Mouse (Mus musculus): ENCODE results near the gene Car4. TPM values are rescaled to one million over a fixed set of nuclear protein-coding genes. Genes with fewer than 3 reads are reported as not detected.
A peak's percentile ranks its signal among the peaks of the same experiment; 100 is the strongest.

The Car4 gene
- polyA plus RNA-seq (2015; fragmentation: Nextera tagmentation; extraction: Ambion mirVana): 5.1 and 5.2 TPM in 2 replicates

DNA sequence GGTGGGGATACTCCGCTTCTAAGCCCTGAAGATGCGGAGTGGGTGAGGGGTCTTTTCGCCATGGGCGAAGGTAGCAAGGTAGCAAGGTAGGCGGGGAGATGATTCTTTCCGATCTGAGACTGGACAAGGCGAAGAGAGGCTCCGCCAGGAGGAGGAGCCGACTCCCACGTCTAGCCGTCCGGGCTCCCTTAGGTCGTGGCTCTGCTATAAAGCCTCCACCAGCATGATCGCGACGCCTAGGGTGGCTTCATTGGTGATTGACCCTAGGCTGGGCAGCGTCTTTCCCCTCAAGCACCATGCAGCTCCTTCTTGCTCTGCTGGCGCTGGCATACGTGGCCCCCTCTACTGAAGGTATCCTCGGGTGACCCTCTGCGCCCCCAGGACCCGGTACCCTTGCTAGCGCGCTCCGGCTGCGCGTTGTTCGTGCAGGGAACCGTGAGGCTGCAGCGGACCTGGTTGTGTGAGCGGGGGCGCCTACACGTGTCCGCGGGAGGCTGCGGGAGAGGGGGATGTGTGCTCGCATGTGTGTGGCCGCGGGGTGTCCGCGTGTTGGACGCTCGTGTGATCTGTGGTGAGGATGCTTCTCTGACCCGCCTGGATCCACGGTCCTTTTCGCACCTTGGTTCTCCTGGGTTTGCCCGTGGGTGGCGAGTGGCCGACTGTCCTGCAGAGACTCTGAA is at the start of gene Car4:
TSS of gene Car4 (plus strand) at position 196 of the 680 bp plus-strand sequence.
- Histone ChIP-seq H3K4me2 (peak within 1 kb of the TSS; percentile 64), H3K27ac (no peak within 1 kb of the TSS), H3K9me3 (no peaks in the 10 kb centered on the region), H3K9ac (peak within 1 kb of the TSS; percentile 62), H3K27me3 (peaks cover 61% of the 10 kb centered on the region), H3K4me3 (peak within 1 kb of the TSS; percentile 39), H3K4me1 (replicated peaks) (peaks cover 26% of the 10 kb centered on the region), H3K36me3 (no peaks in the 10 kb centered on the region)
- ATAC-seq (ENCODE audit: low FRiP score): no peak; the same call in 1 of the 2 replicates
- WGBS: 2% methylated on average over 49 of the region's 49 CpGs

DNA sequence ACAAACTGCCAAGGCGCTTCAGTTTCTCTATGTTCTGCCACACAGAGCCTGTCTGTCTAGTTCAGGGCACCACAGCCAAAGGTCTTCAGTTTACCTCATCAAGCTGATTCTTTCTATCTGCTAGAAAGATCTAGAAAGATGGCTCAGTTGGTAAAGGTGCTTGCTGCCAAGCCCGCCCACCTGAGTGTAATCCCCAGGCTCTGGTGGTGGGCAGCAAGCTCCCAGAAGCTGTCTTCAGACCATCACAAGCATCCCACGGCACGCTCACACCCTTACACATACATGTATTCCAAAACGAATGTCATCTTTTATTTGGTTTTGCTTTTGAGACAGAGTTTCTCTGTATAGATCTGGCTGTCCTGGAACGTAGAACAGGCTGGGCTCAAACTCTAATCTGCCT is 49.1 kb upstream of the Car4 start:
- no peak for ATAC-seq (ENCODE audit: low FRiP score)
- WGBS: 95% methylated on average over 6 of the region's 6 CpGs
- H3K9ac ChIP-seq: no peak overlapping the region

DNA sequence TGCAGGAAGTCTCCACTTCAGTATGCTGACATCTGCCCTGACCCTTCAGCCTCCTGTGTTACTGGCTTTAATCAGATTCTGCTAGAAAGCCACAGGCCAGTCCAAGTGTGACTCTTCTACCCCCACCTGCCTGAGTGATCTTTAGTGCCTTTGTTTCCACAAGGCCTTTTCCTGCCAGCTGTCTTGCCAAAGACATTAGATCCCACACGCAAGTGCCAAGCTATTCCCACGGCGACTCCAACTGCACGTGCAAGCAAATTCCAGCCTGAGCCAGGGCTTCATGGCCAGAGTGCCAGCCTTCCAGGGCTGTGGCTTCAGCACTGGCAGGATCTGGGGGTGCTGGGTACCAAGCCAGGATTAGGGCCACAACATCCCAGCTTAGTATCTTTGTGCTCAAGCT is 47.2 kb upstream of the Car4 start:
- ATAC-seq (ENCODE audit: low FRiP score): no peak
- Histone ChIP-seq H3K27me3 (no peaks in the 10 kb centered on the region), H3K36me3 (peaks cover 84% of the 10 kb centered on the region), H3K4me3 (no peak overlapping the region), H3K9ac (no peak overlapping the region), H3K4me1 (replicated peaks) (peaks cover 18% of the 10 kb centered on the region), H3K27ac (no peak overlapping the region), H3K9me3 (no peaks in the 10 kb centered on the region), H3K4me2 (no peak overlapping the region)
- WGBS: 84% methylated on average over 4 of the region's 4 CpGs

More for the DNA sequence above, 49.1 kb upstream of the Car4 start:
- Histone ChIP-seq H3K4me3 (no peak overlapping the region), H3K4me2 (no peak overlapping the region), H3K36me3 (peaks cover 94% of the 10 kb centered on the region), H3K27ac (no peak overlapping the region), H3K27me3 (no peaks in the 10 kb centered on the region), H3K9me3 (no peaks in the 10 kb centered on the region), H3K4me1 (replicated peaks) (no peaks in the 10 kb centered on the region)

DNA sequence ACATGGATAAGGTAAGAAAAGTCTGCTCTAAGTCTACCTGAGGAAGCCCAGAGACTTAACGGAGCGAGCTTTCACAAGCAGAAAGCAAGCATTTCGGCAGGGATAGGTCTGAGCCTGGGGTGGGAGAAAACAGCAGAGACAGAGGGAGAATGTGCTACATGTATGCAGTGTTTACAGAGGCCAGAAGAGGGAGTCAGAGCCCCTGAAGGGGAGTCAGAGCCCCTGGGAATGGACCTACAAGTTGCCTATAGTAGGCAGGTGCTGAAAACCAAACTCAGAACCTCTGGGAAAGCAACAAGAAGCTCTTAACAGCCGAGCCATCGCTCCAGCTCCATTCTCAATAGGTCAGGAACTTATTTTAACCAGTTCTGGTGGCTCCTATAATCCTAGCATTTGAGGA is 42.9 kb upstream of the Car4 start:
- no peak overlapping the region for H3K4me3 ChIP-seq
- H3K27me3 ChIP-seq: no peaks in the 10 kb centered on the region
- H3K4me2 ChIP-seq: no peak overlapping the region
- WGBS: 80% methylated on average over 5 of the region's 5 CpGs
- H3K4me1 ChIP-seq (replicated peaks): peaks cover 32% of the 10 kb centered on the region
- ATAC-seq (ENCODE audit: low FRiP score): no peak
- H3K36me3 ChIP-seq: peaks cover 41% of the 10 kb centered on the region
- H3K27ac ChIP-seq: no peak overlapping the region
- no peaks in the 10 kb centered on the region for H3K9me3 ChIP-seq
- no peak overlapping the region for H3K9ac ChIP-seq

DNA sequence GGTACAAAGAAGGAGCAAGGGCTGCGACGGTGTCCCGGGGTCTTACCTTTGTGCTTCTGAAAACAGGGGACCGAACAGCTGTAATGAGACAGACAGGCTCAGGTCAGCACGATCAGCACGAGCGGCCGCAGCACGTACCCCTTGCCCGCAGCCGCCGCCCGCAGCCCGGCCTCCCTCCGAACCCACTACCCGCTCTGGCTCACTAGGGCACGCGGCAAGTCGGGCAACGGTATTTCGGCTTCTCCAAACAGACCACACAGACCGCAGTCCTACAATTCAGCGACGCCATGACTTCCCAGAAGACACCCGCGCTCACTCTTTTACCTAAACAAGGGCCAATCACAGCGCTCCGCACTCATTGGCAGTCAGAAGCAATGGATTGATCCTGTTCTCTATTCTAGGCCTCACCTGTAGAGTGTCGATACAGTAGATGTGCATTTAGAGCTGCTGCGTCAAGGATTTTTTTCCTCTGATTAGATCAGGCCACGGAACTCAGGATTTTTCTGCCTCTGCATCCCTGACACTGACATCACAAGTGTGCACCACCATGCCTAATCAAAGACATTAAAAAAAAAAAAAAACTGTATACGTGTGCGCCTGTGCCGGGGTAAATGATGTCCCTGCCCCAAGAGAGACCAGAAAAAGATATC is 41.4 kb upstream of the Car4 start, which contains the start of gene Znhit3:
TSS of gene Znhit3 (minus strand) at position 314 of the 650 bp plus-strand sequence.
- peak within 1 kb of the TSS; percentile 85 for H3K9ac ChIP-seq
- 3% methylated on average over 34 of the region's 34 CpGs for WGBS
- peaks cover 32% of the 10 kb centered on the region for H3K4me1 ChIP-seq (replicated peaks)
- peak within 1 kb of the TSS; percentile 49 for H3K27ac ChIP-seq
- H3K9me3 ChIP-seq: no peaks in the 10 kb centered on the region
- peak within 1 kb of the TSS; percentile 79 for H3K4me3 ChIP-seq
- no peaks in the 10 kb centered on the region for H3K27me3 ChIP-seq
- peaks cover 28% of the 10 kb centered on the region for H3K36me3 ChIP-seq
- peak within 1 kb of the TSS; percentile 83 for H3K4me2 ChIP-seq
- peak; percentile 90 for ATAC-seq (ENCODE audit: low FRiP score)

DNA sequence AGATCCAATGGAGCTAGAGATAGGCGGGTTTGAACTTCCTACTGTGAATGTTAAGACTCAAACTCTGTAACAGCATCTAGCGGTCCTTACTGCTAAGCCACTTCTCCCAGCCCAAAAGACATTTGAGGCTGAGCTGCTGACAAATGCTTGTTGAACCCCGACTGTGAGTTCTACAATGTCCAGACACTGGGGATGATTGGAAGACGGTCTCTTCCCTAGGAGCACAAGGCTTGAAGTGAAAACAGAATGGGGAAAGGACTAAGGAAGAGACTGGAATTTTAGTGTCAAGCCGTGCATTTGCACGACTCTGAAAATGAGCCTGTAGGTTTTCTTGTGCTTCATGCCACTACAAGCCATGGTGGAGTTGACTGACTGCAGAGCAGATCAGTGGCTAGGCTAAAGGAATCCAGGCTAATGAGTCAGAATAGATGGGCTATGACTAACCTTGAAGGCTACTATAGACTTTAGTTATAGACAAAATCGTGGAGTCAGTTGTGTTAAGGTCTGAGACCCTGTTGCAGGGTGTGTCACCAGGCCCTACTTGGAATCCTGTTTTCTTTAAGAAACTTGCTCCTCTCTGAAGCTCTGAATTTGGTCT is 40.8 kb upstream of the Car4 start:
- no peaks in the 10 kb centered on the region for H3K27me3 ChIP-seq

DNA sequence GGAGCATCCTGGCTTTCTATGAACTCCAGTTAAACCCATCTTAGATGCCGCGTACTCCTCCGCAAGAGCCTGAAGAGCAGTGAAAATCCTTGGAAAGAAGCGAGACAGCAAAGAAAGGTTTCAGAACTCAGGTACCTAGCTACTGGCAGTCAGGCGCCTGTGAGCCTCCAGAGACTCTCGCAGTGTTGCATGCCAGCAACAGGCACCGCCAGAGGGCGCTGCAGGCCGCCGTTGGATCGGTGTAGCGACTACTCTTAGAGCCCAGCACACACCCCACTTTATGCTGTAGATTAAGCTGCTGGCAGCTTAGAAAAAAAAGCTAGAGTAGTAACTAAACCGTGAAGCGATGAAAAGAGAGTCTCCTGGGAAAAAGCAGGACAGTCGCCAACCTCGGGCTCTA is 39.2 kb upstream of the Car4 start:
- H3K4me1 ChIP-seq (replicated peaks): peaks cover 32% of the 10 kb centered on the region
- 4% methylated on average over 16 of the region's 16 CpGs for WGBS
- H3K9ac ChIP-seq: 0 out of 2 replicates have a peak overlapping the region, but pooled peaks have one; percentile 13
- peak; percentile 67; the same call in 1 of the 2 replicates for ATAC-seq (ENCODE audit: low FRiP score)
- H3K4me3 ChIP-seq: no peak overlapping the region
- H3K4me2 ChIP-seq: peak overlapping the region; percentile 39
- H3K27ac ChIP-seq: no peak overlapping the region
- no peaks in the 10 kb centered on the region for H3K9me3 ChIP-seq
- H3K27me3 ChIP-seq: no peaks in the 10 kb centered on the region
- peaks cover 10% of the 10 kb centered on the region for H3K36me3 ChIP-seq

More for the DNA sequence above, 40.8 kb upstream of the Car4 start:
- ATAC-seq (ENCODE audit: low FRiP score): no peak
- H3K9me3 ChIP-seq: no peaks in the 10 kb centered on the region
- H3K4me1 ChIP-seq (replicated peaks): peaks cover 32% of the 10 kb centered on the region
- H3K4me3 ChIP-seq: peak overlapping the region; percentile 79
- H3K4me2 ChIP-seq: peak overlapping the region; percentile 46
- peaks cover 24% of the 10 kb centered on the region for H3K36me3 ChIP-seq
- 64% methylated on average over 7 of the region's 7 CpGs for WGBS
- H3K9ac ChIP-seq: peak overlapping the region; percentile 85
- H3K27ac ChIP-seq: 0 out of 2 replicates have a peak overlapping the region, but pooled peaks have one; percentile 8

DNA sequence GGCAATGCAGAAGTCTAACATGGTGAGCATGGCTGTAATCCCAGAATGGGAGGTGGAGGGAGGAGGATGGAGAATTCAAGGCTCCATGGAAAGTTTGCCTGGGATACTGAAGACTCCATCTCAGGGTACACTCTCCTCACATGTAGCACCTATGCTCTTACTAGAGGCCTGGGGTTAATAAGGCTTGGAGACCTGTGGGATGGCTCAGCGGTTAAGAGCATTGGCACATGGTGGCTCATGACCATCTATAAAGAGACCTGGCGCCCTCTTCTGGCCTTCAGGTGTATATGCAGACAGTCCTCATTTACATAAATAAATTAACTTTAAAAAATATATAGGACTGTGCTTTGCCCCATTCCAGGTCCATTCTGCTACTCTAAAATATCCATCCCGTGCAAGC is 38.3 kb upstream of the Car4 start:
- no peak overlapping the region for H3K27ac ChIP-seq
- no peaks in the 10 kb centered on the region for H3K27me3 ChIP-seq
- H3K9me3 ChIP-seq: no peaks in the 10 kb centered on the region
- H3K36me3 ChIP-seq: peaks cover 1% of the 10 kb centered on the region
- H3K4me2 ChIP-seq: no peak overlapping the region
- no peak overlapping the region for H3K9ac ChIP-seq
- H3K4me3 ChIP-seq: no peak overlapping the region
- 38% methylated on average over 3 of the region's 3 CpGs for WGBS
- no peak for ATAC-seq (ENCODE audit: low FRiP score)
- peaks cover 26% of the 10 kb centered on the region for H3K4me1 ChIP-seq (replicated peaks)

DNA sequence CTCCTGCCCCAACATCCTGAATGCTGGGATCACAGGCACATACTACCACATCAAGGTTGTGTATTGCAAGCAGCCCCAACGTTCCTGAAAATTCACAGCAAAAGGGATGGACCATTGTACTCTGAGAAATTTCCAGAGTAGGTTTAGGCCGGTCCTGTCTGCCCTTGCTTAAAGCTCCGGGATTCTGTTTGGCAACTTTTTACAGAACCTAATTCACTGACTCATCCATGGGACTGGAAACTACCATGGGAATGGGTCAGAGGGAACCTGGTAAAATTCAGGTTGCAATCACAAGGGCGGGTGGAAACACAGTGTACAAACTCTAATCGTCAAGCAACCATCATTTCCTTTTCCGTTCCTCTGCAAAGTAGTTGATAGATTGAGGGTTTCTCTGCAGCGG is 37.6 kb upstream of the Car4 start:
- no peaks in the 10 kb centered on the region for H3K36me3 ChIP-seq
- H3K4me2 ChIP-seq: no peak overlapping the region
- H3K4me3 ChIP-seq: no peak overlapping the region
- no peak overlapping the region for H3K27ac ChIP-seq
- WGBS: 80% methylated on average over 7 of the region's 7 CpGs
- peaks cover 19% of the 10 kb centered on the region for H3K4me1 ChIP-seq (replicated peaks)
- H3K9ac ChIP-seq: 0 out of 2 replicates have a peak overlapping the region, but pooled peaks have one; percentile 19
- H3K9me3 ChIP-seq: no peaks in the 10 kb centered on the region
- ATAC-seq (ENCODE audit: low FRiP score): no peak
- no peaks in the 10 kb centered on the region for H3K27me3 ChIP-seq

DNA sequence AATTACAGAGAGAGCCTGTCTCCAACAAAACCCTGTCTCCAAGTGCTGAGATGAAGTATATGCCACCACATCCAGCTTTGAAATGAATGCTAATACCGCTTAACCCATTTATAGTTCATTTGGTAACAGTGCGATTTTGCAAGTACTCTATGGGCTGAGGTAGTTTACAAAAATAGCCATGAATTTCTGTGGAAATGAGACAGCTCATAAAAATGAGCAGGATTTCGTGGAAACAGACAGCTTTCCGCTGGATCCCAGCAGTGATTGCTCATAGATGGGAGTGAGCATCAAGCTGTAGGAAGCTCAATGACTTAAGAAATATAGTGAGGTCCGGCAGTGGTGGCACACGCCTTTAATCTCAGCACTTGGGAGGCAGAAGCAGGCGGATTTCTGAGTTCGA is 36.6 kb upstream of the Car4 start:
- no peak for ATAC-seq (ENCODE audit: low FRiP score)
- 87% methylated on average over 8 of the region's 8 CpGs for WGBS
- no peaks in the 10 kb centered on the region for H3K27me3 ChIP-seq
- no peak overlapping the region for H3K27ac ChIP-seq
- H3K9me3 ChIP-seq: no peaks in the 10 kb centered on the region
- H3K4me1 ChIP-seq (replicated peaks): peaks cover 11% of the 10 kb centered on the region
- H3K36me3 ChIP-seq: no peaks in the 10 kb centered on the region
- H3K9ac ChIP-seq: peak overlapping the region; percentile 19; the same call in 1 of the 2 replicates
- H3K4me3 ChIP-seq: no peak overlapping the region
- no peak overlapping the region for H3K4me2 ChIP-seq

DNA sequence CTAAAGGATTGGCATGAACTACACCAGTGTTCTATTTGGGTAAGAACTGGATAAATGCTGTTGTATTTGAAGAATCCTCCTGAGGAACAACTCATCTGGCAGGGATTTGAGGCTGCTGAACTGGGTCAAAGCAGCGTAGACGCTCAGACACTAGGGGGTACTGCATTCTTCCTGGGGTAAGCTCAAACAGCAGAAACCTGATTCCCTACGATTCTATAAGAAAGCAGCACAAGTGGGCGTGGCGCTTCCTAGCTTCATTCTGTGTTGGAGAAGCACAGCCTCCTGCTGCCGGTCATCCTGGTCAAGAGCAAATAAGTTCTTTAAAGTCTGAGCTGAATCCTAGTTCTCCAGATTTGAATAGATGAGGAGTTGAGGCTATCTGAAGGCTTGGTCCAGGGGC is 25.3 kb upstream of the Car4 start:
- H3K4me2 ChIP-seq: no peak overlapping the region
- no peaks in the 10 kb centered on the region for H3K36me3 ChIP-seq
- H3K4me1 ChIP-seq (replicated peaks): no peaks in the 10 kb centered on the region
- H3K9me3 ChIP-seq: no peaks in the 10 kb centered on the region
- no peak overlapping the region for H3K9ac ChIP-seq
- H3K27ac ChIP-seq: no peak overlapping the region
- 19% methylated on average over 6 of the region's 6 CpGs for WGBS
- ATAC-seq (ENCODE audit: low FRiP score): no peak
- no peak overlapping the region for H3K4me3 ChIP-seq
- H3K27me3 ChIP-seq: no peaks in the 10 kb centered on the region

DNA sequence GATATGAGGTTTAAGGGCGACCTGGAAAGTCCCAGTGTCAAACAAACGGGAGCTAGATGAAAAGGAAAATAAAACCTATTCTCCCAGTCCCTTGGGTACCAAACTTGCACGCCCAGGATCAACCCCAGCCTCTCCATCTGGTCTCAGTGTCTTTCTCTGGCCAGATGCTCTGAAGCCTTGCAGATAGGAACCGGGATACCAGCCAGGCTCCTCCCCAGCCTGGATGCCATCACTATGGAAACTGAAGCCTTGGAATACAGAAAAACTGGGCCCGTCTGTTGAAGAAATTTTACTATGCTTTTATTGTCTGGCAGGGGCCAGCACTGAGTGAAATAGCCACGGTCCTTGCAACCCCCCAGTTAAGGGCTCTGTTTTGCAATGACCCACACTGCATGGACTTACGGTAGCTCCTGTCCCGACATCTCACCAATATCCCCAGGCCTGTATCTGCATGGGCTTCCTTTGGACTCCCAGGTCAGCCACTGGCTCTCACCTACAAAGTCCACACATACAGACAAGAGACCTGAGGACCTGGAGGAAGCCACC is 18.0 kb upstream of the Car4 start:
- H3K36me3 ChIP-seq: no peaks in the 10 kb centered on the region
- no peak for ATAC-seq (ENCODE audit: low FRiP score)

More for the DNA sequence above, 18.0 kb upstream of the Car4 start:
- Histone ChIP-seq H3K9ac (no peak overlapping the region), H3K4me1 (replicated peaks) (peaks cover 26% of the 10 kb centered on the region), H3K27me3 (peaks cover 19% of the 10 kb centered on the region), H3K4me2 (no peak overlapping the region), H3K4me3 (no peak overlapping the region), H3K27ac (peak overlapping the region; percentile 48; the same call in 1 of the 2 replicates), H3K9me3 (no peaks in the 10 kb centered on the region)
- 48% methylated on average over 8 of the region's 8 CpGs for WGBS

Measured in hindbrain, embryonic 13.5 days (tissue).